Mouse (Mus musculus) midbrain, embryonic 12.5 days (tissue): ENCODE results near the gene Insig1. TPM values are rescaled to one million over a fixed set of nuclear protein-coding genes. Genes with fewer than 3 reads are reported as not detected.

Experiments
- ATAC-seq: fragments of 200-750 bp; cut with Nextera tagmentation; 2 replicates; pipeline ENCODE4 v1.8.0; 2017; ENCODE audit warnings: low read depth, moderate TSS enrichment, moderate library complexity; ENCODE audit not compliant: low FRiP score
- H3K27ac ChIP-seq: fragments of 300-500 bp; sonication (generic); replicated peaks from 2 replicates; pipeline ENCODE4 v1.5.1; 2016; ENCODE audit warnings: mild to moderate bottlenecking
- H3K27me3 ChIP-seq: fragments of 300-500 bp; sonication (generic); 2 replicates; pipeline ENCODE4 v1.6.1; 2016; ENCODE audit warnings: mild to moderate bottlenecking
- H3K36me3 ChIP-seq: fragments of 300-500 bp; sonication (generic); 2 replicates; pipeline ENCODE4 v1.6.1; 2016
- H3K4me1 ChIP-seq: fragments of 300-500 bp; sonication (generic); 2 replicates; pipeline ENCODE4 v1.6.1; 2016
- H3K4me2 ChIP-seq: fragments of 300-500 bp; sonication (generic); replicated peaks from 2 replicates; pipeline ENCODE4 v1.6.1; 2016; ENCODE audit warnings: mild to moderate bottlenecking, moderate library complexity
- H3K4me3 ChIP-seq: fragments of 300-500 bp; sonication (generic); 2 replicates; pipeline ENCODE4 v1.5.1; 2016; ENCODE audit warnings: mild to moderate bottlenecking
- H3K9ac ChIP-seq: fragments of 300-500 bp; sonication (generic); replicated peaks from 2 replicates; pipeline ENCODE4 v1.6.1; 2016; ENCODE audit warnings: mild to moderate bottlenecking, moderate library complexity
- H3K9me3 ChIP-seq: fragments of 300-500 bp; sonication (generic); 2 replicates; pipeline ENCODE4 v1.6.1; 2016; ENCODE audit warnings: mild to moderate bottlenecking
- WGBS: fragments of 180-500 bp; shearing (Covaris S2); methylation state at CpG from one replicate; pipeline ENCODE4 v1.1.7; 2016; 5-methylcytosine and 5-hydroxymethylcytosine counted together
- polyA plus RNA-seq: library from polyadenylated mRNA; unstranded; fragments of >200 nt; fragmentation: Nextera tagmentation; extraction: Ambion mirVana; gene quantifications from 2 replicates; pipeline ENCODE4 v1.2.1, GENCODE M21; 2016

The Insig1 gene
- polyA plus RNA-seq, 1 experiment from 2014 or later = 141 TPM

GRCm38 (mm10) chr5:28122491-28123454 lies 51.6 kb downstream of the Insig1 start:
- peak; percentile 72; the same call in 1 of the 2 replicates for ATAC-seq
- Histone ChIP-seq H3K27me3 (peaks cover 97% of the 10 kb centered on the region), H3K4me1 (peaks cover 25% of the 10 kb centered on the region), H3K27ac (peak overlapping the region; percentile 79), H3K9me3 (no peaks in the 10 kb centered on the region), H3K4me3 (peak overlapping the region; percentile 31), H3K4me2 (peak overlapping the region; percentile 49), H3K9ac (peak overlapping the region; percentile 16), H3K36me3 (no peaks in the 10 kb centered on the region)
- 1% methylated on average over 27 of the region's 27 CpGs for WGBS

- Histone ChIP-seq H3K4me1 (peaks cover 18% of the 10 kb centered on the region; the same call in 1 of the 2 replicates), H3K27me3 (peaks cover 97% of the 10 kb centered on the region), H3K9me3 (no peaks in the 10 kb centered on the region), H3K4me3 (peak overlapping the region; percentile 31), H3K9ac (peak overlapping the region; percentile 16; the same call in 1 of the 2 replicates), H3K4me2 (peak overlapping the region; percentile 49), H3K27ac (peak overlapping the region; percentile 79), H3K36me3 (no peaks in the 10 kb centered on the region)
- no peak; the same call in 1 of the 2 replicates for ATAC-seq
- under 1% methylated on average over 11 of the region's 11 CpGs for WGBS
Observed at GRCm38 (mm10) chr5:28123455-28123825, 52.3 kb downstream of the Insig1 start.

- Histone ChIP-seq H3K36me3 (no peaks in the 10 kb centered on the region), H3K4me3 (peak overlapping the region; percentile 28), H3K9me3 (no peaks in the 10 kb centered on the region), H3K27me3 (peaks cover 90% of the 10 kb centered on the region), H3K27ac (peak overlapping the region; percentile 79), H3K4me1 (peaks cover 16% of the 10 kb centered on the region; the same call in 1 of the 2 replicates), H3K9ac (peak overlapping the region; percentile 7), H3K4me2 (peak overlapping the region; percentile 49)
- 3% methylated on average over 28 of the region's 28 CpGs for whole genome bisulfite sequencing
- peak; percentile 75 for ATAC-seq
Observed at GRCm38 (mm10) chr5:28124321-28125230, 53.4 kb downstream of the Insig1 start.

Other genes starting within 250 kb of the Insig1 start
- gene Htr5a, start 229.2 kb upstream of the Insig1 start, polyA plus RNA-seq = 0.16 and 0.17 TPM in 2 replicates
- 1.5 and 2.1 TPM in 2 replicates for gene En2, start 94.3 kb downstream of the Insig1 start, polyA plus RNA-seq
- 96.7 and 148 TPM in 2 replicates for gene Cnpy1, start 174.4 kb downstream of the Insig1 start, polyA plus RNA-seq
- gene Rbm33, start 245.8 kb downstream of the Insig1 start, polyA plus RNA-seq = 25.3 and 27.3 TPM in 2 replicates